20 mouse cellular contexts compared by ENCODE assay signal in the genomic region with DNA sequence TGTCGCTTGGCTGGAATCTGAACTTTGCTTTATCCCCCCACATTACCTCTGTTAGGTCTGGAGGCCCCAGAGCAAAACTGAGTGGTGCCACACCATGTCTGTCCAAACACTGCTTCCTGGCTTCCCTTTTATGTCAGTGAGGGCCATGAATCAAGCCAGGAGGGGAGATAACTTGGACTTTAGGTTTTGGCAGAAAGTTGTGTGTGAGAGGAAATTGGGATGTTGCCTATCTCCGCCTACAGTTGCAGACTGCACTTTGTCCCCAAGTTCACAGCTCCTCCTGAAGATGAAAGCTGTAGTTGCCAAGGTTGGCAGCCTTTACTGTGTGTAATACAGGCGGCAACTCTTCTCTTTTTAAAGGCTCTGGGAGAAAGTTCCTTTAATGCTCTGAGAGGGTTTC. TPM values are rescaled to one million over a fixed set of nuclear protein-coding genes. Genes with fewer than 3 reads are reported as not detected.
DNase-seq lines count a peak whose midpoint lies in the region; ATAC-seq lines count a peak whose summit lies in the region.
"Had no signal": no experiment of that assay in that cellular context is flagged by ENCODE, and none has a peak within 500 bp of the region (broad histone marks: within the 10 kb centered on the region; RNA-seq: fewer than 3 reads in every experiment).

No protein-coding gene starts in this region.

- H3K27ac ChIP-seq in kidney, embryonic 14.5 days (ENCODE audit: low read depth, low read length) = no peak overlapping the region
- H3K27ac ChIP-seq in hindbrain, embryonic 11.5 days (ENCODE audit: low read depth, low read length) = no peak overlapping the region
- no peak overlapping the region for H3K27ac ChIP-seq in midbrain, embryonic 11.5 days (ENCODE audit: low read depth, low read length)
- H3K27ac ChIP-seq: hindbrain, embryonic 12.5 days; limb, embryonic 15.5 days; stomach, embryonic 15.5 days had no signal

- peak; percentile 66 for DNase-seq in kidney, adult 18-20 months
- peak; percentile 32 for DNase-seq in testis, postnatal 14 days (ENCODE audit: low spot score)
- DNase-seq in testis, postnatal 10 days (ENCODE audit: low spot score) = no peak
- peak; percentile 73 for DNase-seq in kidney, postnatal 14 days
- DNase-seq in hindbrain, embryonic 11.5 days (ENCODE audit: low spot score) = no peak
- no peak for DNase-seq in midbrain, embryonic 11.5 days (ENCODE audit: low spot score, missing footprints)
- DNase-seq: cerebellum, adult 18-20 months; cerebellum, postnatal 14 days; gastrocnemius, postnatal 25 days; heart, adult 18-20 months; heart, postnatal 10 days; left cerebral cortex, postnatal 4 days; lung, postnatal 4 days; thymus, adult 2 months had no signal

- peaks cover 66% of the 10 kb centered on the region for H3K36me3 ChIP-seq in kidney, embryonic 14.5 days (ENCODE audit: control insufficient read depth, insufficient read depth, low read length)
- peaks cover 4% of the 10 kb centered on the region; the same call in 1 of the 2 replicates for H3K36me3 ChIP-seq in hindbrain, embryonic 11.5 days (ENCODE audit: control insufficient read depth, insufficient read depth, low read length)
- H3K36me3 ChIP-seq in midbrain, embryonic 11.5 days (ENCODE audit: control insufficient read depth, insufficient read depth, low read length) = peaks cover 13% of the 10 kb centered on the region

- no peak overlapping the region for H3K9ac ChIP-seq in kidney, embryonic 14.5 days (ENCODE audit: low read depth, low read length)
- H3K9ac ChIP-seq in hindbrain, embryonic 11.5 days (ENCODE audit: low read depth, low read length) = no peak overlapping the region
- H3K9ac ChIP-seq in midbrain, embryonic 11.5 days (ENCODE audit: low read length) = no peak overlapping the region
- H3K9ac ChIP-seq: heart, embryonic 12.5 days; hindbrain, embryonic 12.5 days; limb, embryonic 15.5 days; stomach, embryonic 15.5 days had no signal

- no peaks in the 10 kb centered on the region for H3K27me3 ChIP-seq in kidney, embryonic 14.5 days (ENCODE audit: control insufficient read depth, insufficient read depth, low read length)
- H3K27me3 ChIP-seq in hindbrain, embryonic 11.5 days (ENCODE audit: control insufficient read depth, insufficient read depth, low read length) = no peaks in the 10 kb centered on the region
- no peaks in the 10 kb centered on the region for H3K27me3 ChIP-seq in midbrain, embryonic 11.5 days (ENCODE audit: control insufficient read depth, insufficient read depth, low read length)
- H3K27me3 ChIP-seq: heart, embryonic 12.5 days; hindbrain, embryonic 12.5 days; limb, embryonic 15.5 days; stomach, embryonic 15.5 days had no signal

- H3K4me3 ChIP-seq in kidney, embryonic 14.5 days (ENCODE audit: low read length) = no peak overlapping the region
- H3K4me3 ChIP-seq in hindbrain, embryonic 11.5 days (ENCODE audit: low read depth, low read length) = no peak overlapping the region
- H3K4me3 ChIP-seq in midbrain, embryonic 11.5 days (ENCODE audit: low read depth, low read length) = no peak overlapping the region
- H3K4me3 ChIP-seq: heart, embryonic 12.5 days; hindbrain, embryonic 12.5 days; limb, embryonic 15.5 days; stomach, embryonic 15.5 days had no signal

- WGBS in kidney, embryonic 14.5 days = 89% methylated on average over 3 of the region's 3 CpGs
- 92% methylated on average over 3 of the region's 3 CpGs for WGBS in hindbrain, embryonic 11.5 days
- 97% methylated on average over 3 of the region's 3 CpGs for WGBS in midbrain, embryonic 11.5 days

- H3K4me1 ChIP-seq in kidney, embryonic 14.5 days (ENCODE audit: control insufficient read depth, insufficient read depth, low read length) = peaks cover 10% of the 10 kb centered on the region
- no peaks in the 10 kb centered on the region for H3K4me1 ChIP-seq in hindbrain, embryonic 11.5 days (replicated peaks; ENCODE audit: control insufficient read depth, insufficient read depth, low read length)
- H3K4me1 ChIP-seq in midbrain, embryonic 11.5 days (ENCODE audit: control insufficient read depth, insufficient read depth, low read length) = no peaks in the 10 kb centered on the region
- H3K4me1 ChIP-seq: hindbrain, embryonic 12.5 days; stomach, embryonic 15.5 days had no signal

- H3K4me2 ChIP-seq in kidney, embryonic 14.5 days (replicated peaks; ENCODE audit: low read depth, low read length) = no peak overlapping the region
- no peak overlapping the region for H3K4me2 ChIP-seq in hindbrain, embryonic 11.5 days (replicated peaks; ENCODE audit: low read depth, low read length)
- H3K4me2 ChIP-seq in midbrain, embryonic 11.5 days = no peak overlapping the region
- H3K4me2 ChIP-seq: heart, embryonic 12.5 days; hindbrain, embryonic 12.5 days; limb, embryonic 15.5 days; stomach, embryonic 15.5 days had no signal

- ATAC-seq in kidney, embryonic 14.5 days (ENCODE audit: low FRiP score, low TSS enrichment) = no peak
- no peak for ATAC-seq in hindbrain, embryonic 11.5 days (ENCODE audit: low FRiP score)
- no peak for ATAC-seq in midbrain, embryonic 11.5 days (ENCODE audit: low FRiP score)
- ATAC-seq: midbrain, embryonic 16.5 days had no signal

- no peaks in the 10 kb centered on the region for H3K9me3 ChIP-seq in kidney, embryonic 14.5 days (ENCODE audit: control insufficient read depth, low read length)
- no peaks in the 10 kb centered on the region for H3K9me3 ChIP-seq in hindbrain, embryonic 11.5 days (ENCODE audit: control insufficient read depth, low read length)
- H3K9me3 ChIP-seq in midbrain, embryonic 11.5 days (ENCODE audit: control insufficient read depth, low read length) = no peaks in the 10 kb centered on the region
- H3K9me3 ChIP-seq: heart, embryonic 12.5 days; hindbrain, embryonic 12.5 days; limb, embryonic 15.5 days; stomach, embryonic 15.5 days had no signal

RNA-seq across cellular contexts. Expression of a gene that starts 9.0 kb away (rescaled TPM):
- 152 and 171 TPM in 2 replicates for polyA plus RNA-seq in kidney, embryonic 14.5 days (2014; fragmentation: Nextera tagmentation; extraction: Ambion mirVana)
- polyA plus RNA-seq in hindbrain, embryonic 11.5 days (2014; fragmentation: Nextera tagmentation; extraction: Ambion mirVana) = 119 and 128 TPM in 2 replicates
- polyA plus RNA-seq in midbrain, embryonic 11.5 days (2014; fragmentation: Nextera tagmentation; extraction: Ambion mirVana) = 131 and 141 TPM in 2 replicates

RNA-seq across cellular contexts. Expression of a gene that starts 38.5 kb away (rescaled TPM):
- 16.0 and 17.0 TPM in 2 replicates for polyA plus RNA-seq in kidney, embryonic 14.5 days (2014; fragmentation: Nextera tagmentation; extraction: Ambion mirVana)
- 10.8 and 12.5 TPM in 2 replicates for polyA plus RNA-seq in hindbrain, embryonic 11.5 days (2014; fragmentation: Nextera tagmentation; extraction: Ambion mirVana)
- polyA plus RNA-seq in midbrain, embryonic 11.5 days (2014; fragmentation: Nextera tagmentation; extraction: Ambion mirVana) = 11.5 and 14.4 TPM in 2 replicates

RNA-seq across cellular contexts. Expression of a gene that starts 57.3 kb away (rescaled TPM):
- polyA plus RNA-seq in kidney, embryonic 14.5 days (2014; fragmentation: Nextera tagmentation; extraction: Ambion mirVana) = 6.0 and 7.6 TPM in 2 replicates
- 10.7 and 11.1 TPM in 2 replicates for polyA plus RNA-seq in hindbrain, embryonic 11.5 days (2014; fragmentation: Nextera tagmentation; extraction: Ambion mirVana)
- 8.7 and 9.3 TPM in 2 replicates for polyA plus RNA-seq in midbrain, embryonic 11.5 days (2014; fragmentation: Nextera tagmentation; extraction: Ambion mirVana)

Comparison
In these comparisons a context has a peak if more than half of its experiments do, and no peak if none do; other contexts are left out.
1. DNase-seq: peak in kidney, adult 18-20 months (single experiment), testis, postnatal 14 days (single experiment) and kidney, postnatal 14 days (single experiment); none in testis, postnatal 10 days (single experiment), hindbrain, embryonic 11.5 days (single experiment) and midbrain, embryonic 11.5 days (single experiment).